Mouse (Mus musculus) olfactory bulb, adult 2 months (tissue): ENCODE data around the gene Tpcn1.

Experiments used
- CTCF ChIP-seq: fragments of 200-500 bp; IDR thresholded peaks from 2 replicates; pipeline ENCODE4 v1.5.1; 2012; ENCODE audit warnings: low read depth, mild to moderate bottlenecking, low read length, moderate library complexity; ENCODE audit not compliant: insufficient read depth
- POLR2A ChIP-seq: fragments of 200-500 bp; IDR thresholded peaks from 2 replicates; pipeline ENCODE4 v1.6.1; 2012; ENCODE audit warnings: mild to moderate bottlenecking, low read depth, low read length, moderate library complexity; ENCODE audit not compliant: insufficient read depth

DNA sequence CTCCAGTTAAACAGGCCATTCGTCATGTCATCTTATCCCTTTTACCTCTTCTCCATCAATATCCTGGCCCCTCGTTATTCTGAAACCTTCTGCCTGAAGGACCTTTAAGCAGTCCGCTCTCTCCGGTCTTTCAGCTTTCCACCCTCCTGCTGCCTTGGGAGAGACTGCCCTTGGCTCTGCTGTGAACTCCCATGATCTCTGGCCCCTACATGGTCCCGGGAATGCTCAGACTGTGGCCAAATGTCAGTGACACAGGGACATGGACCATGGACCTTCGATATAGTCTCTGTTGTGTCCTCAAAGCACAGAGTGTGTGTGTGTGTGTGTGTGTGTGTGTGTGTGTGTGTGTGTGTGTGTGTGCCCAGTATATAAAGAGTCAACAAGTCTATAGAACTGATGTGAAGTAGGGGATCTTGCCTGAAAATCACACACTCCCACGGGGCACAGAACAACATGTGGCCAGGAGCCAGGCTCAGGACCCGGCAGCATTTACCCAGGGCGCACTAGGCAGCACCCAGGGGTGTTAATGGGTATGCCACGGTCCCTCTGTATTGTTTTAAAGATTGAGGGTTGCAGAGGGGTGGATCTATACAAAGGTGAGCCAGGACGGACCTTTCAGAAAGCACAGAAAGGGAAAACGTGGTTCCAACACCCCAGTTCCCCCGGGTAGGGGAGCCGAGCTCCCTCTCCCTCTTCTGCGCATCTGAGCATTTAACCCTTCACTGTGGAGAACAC is 23.1 kb downstream of the Tpcn1 start:
- TF ChIP-seq POLR2A (no peak), CTCF (no peak)
